Mouse (Mus musculus) CH12.LX (cell line): ENCODE data around the gene Rnf31.

Experiments used
- BHLHE40 ChIP-seq: IDR thresholded peaks from 2 replicates; pipeline ENCODE4 v1.6.1; 2011; ENCODE audit warnings: mild to moderate bottlenecking, low read depth, low read length, improper control_type of control experiment
- CTCF ChIP-seq, 2 experiments: IDR thresholded peaks in 1 of 2; conservative IDR thresholded peaks in 1 of 2; 2 replicates each; pipeline ENCODE4 v1.5.1; 2011 to 2012; ENCODE audit warnings: low read depth in 2 of 2, low read length in 2 of 2, improper control_type of control experiment in 1 of 2, inconsistent platforms in 1 of 2, mild to moderate bottlenecking in 1 of 2, moderate library complexity in 1 of 2
- EP300 ChIP-seq: IDR thresholded peaks from 2 replicates; pipeline ENCODE4 v1.6.1; 2011; ENCODE audit warnings: low read length, improper control_type of control experiment
- MXI1 ChIP-seq: IDR thresholded peaks from 2 replicates; pipeline ENCODE4 v1.6.1; 2011; ENCODE audit warnings: mild to moderate bottlenecking, low read depth, low read length, improper control_type of control experiment
- POLR2A ChIP-seq: IDR thresholded peaks from 2 replicates; pipeline ENCODE4 v1.6.1; 2011; ENCODE audit warnings: low read depth, mild to moderate bottlenecking, improper control_type of control experiment, low read length
- POLR2AphosphoS2 ChIP-seq: IDR thresholded peaks from 2 replicates; pipeline ENCODE4 v1.6.1; 2011; ENCODE audit warnings: low read depth, low read length, improper control_type of control experiment
- RCOR1 ChIP-seq: conservative IDR thresholded peaks from 2 replicates; pipeline ENCODE4 v1.6.1; 2012; ENCODE audit warnings: low read depth, mild to moderate bottlenecking, inconsistent platforms, low read length, improper control_type of control experiment
- TCF12 ChIP-seq: IDR thresholded peaks from 2 replicates; pipeline ENCODE4 v1.6.1; 2014; ENCODE audit warnings: low read depth, mild to moderate bottlenecking, inconsistent platforms, low read length, improper control_type of control experiment
- USF1 ChIP-seq: IDR thresholded peaks from 2 replicates; pipeline ENCODE4 v1.6.1; 2014; ENCODE audit warnings: low read depth, mild to moderate bottlenecking, inconsistent platforms, low read length, improper control_type of control experiment

DNA sequence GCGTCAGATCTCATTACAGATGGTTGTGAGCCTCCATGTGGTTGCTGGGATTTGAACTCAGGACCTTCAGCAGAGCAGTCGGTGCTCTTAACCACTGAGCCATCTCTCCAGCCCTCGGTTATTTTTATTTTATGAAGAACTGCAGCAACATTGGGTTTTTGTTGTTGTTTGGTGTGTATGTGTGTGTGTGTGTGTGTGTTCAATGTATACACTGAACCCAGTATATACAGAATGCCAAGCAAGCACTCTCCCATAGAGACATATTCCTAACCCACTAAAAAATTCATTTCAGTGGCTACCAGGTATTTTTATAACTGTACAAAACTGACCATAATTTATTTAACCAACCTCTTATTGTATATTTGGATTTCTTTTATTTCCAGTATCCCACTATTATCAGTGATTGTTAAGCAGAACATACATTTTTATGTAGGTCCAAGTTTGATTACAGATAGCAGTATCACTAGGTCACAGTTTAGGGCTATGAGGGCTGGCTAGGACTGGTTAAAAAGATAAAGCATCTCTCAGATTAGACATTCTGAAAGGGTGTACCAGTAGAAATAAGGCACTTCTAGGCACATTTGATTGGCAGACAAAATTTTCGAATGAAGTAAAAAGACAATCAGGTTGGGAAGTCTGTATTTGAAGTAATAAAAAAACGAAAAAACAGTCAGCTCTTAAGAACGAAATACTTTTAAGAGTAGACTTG lies 32.6 kb upstream of the Rnf31 start:
- no peak for TF ChIP-seq TCF12
- TF ChIP-seq POLR2AphosphoS2, result no peak
- TF ChIP-seq BHLHE40, result no peak
- no peak for TF ChIP-seq MXI1
- no peak for TF ChIP-seq RCOR1
- no peak for TF ChIP-seq CTCF (conservative IDR thresholded peaks at IDR 0.05 in 1 of 2, IDR thresholded peaks at IDR 0.05 in 1 of 2; ENCODE audit: low read depth in 2 of 2, low read length in 2 of 2)
- TF ChIP-seq EP300, result no peak
- no peak for TF ChIP-seq POLR2A
- no peak for TF ChIP-seq USF1
